Mouse (Mus musculus): ENCODE data around the gene Arpc5l.

- TF ChIP-seq TAL1 (IDR thresholded peaks at IDR 0.05; ENCODE audit: low read length) (no peak), GATA1 (IDR thresholded peaks at IDR 0.05; ENCODE audit: low read length) (no peak)
Measured at GRCm38 (mm10) chr2:38983456-38983855, 21.7 kb upstream of the Arpc5l start.
